Mouse (Mus musculus) left cerebral cortex, adult 9 months (tissue): ENCODE measurements around the gene Gucy2d.

Experiments
- DNase-seq, 2 experiments: peaks; one replicate each; pipeline ENCODE4 v3.0.0; 2022; ENCODE audit warnings: low spot score in 2 of 2

Gucy2d gene

DNA sequence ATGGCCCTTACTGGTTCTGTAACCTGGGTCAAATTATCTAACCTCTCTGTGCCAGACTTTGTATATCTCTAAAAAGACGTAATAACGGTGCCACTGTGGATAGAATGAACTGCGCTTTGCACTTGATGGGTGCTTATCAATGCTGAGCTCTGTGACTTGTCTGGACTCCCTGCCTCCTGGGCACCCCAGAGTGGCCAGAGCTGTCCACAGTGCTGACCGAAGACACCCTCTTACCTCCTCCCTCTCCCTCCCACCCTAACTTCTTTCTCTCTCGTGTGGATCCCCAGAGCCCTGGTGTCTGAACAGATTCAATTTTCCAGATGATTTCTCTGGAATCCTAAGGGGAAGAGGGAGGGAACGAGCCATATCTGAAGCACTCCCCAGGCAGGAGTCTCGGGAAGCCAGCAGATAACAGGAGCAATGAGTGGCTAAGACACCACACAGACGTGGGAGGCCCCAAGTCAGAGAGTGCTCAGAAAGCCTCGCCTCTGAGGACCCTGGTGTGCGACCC lies at the start of gene Gucy2d:
Gene Gucy2d, plus strand, starts transcription at position 461 of the 511 bp plus-strand sequence.
- DNase-seq, result no peak

- no peak for DNase-seq
Observed at GRCm38 (mm10) chr7:98390486-98390885, 49.7 kb upstream of the Gucy2d start.

DNA sequence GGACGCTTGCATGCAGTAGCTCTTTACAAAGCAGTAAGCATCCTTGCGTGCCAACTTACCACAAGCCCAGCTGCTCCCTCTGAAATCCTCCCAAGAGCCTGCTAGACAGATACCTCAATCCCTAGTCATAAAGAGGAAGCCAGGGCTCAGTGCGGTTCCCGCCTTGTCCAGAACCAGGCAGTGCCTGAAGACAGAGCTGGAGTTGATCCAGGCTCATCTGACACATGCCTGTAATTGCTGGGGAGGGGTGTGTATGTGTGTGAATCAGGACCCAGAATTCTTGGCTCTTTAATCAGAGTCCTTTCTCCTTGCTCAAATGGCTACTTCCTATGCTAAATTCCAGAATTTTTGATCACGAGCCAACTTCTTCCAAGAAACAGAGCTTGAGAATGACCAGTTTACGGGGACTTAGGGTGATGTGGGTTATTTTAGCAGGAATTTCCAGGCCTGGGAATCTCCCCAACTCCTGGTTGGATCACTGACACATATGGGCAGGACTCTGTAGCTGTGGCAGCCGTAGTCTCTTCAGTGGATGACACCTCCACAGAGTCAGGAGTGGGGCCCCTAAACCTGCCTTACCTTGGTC lies 48.8 kb upstream of the Gucy2d start:
- no peak for DNase-seq

- DNase-seq, result no peak
Observed at GRCm38 (mm10) chr7:98392466-98393201, 47.6 kb upstream of the Gucy2d start.

DNA sequence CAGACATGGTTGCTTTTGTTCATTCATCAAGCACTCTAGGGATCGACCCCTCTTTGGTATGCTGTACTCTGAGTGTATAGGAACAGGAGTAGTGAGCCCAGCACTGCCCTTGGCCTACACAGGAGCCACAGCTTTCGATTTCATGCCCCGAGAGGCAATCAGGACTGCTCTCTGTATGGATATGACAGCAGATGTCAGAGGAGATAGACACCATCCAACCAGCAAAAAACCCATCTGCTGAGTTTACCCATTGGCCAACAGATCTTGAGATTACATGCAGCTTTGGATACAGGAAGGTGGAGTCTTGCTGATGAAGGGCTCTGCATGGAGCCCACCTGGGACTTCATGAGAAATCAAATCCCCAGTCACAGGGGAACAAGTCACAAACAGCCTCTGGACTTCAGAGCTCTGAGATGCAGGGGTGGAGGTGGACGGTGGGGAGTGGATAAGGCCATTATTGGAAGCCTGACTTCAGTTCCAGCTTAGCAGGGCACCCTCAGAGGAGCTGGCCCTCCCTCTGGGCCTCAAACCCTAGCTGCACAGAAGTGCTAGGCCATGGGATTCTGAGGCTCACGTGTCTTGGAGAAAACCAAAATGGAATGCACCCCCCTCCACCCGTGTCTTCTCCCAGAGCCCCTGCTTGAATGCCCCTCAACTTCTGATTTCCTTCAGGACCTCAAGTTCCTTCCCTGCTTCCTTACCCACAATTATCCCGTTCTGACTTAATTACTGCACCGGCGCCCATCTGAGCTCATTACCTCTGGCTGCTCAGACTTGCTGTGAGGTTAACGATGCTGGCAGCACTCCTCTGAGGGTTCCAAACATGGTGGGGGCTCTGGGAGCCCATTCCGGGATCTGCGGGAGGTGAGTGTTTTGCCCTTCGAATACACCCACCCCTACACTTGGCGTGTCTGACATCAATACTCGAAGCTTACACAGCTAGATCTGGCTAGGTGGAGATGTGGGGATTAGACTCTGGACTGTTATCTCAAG lies 37.3 kb upstream of the Gucy2d start:
- no peak for DNase-seq

- DNase-seq, result no peak
Observed at GRCm38 (mm10) chr7:98403996-98404395, 36.2 kb upstream of the Gucy2d start.

GRCm38 (mm10) chr7:98407615-98408014 lies 32.6 kb upstream of the Gucy2d start:
- DNase-seq, result no peak

GRCm38 (mm10) chr7:98413115-98413514 lies 27.1 kb upstream of the Gucy2d start:
- no peak for DNase-seq

- DNase-seq, result no peak
Observed at GRCm38 (mm10) chr7:98415550-98415949, 24.7 kb upstream of the Gucy2d start.

DNA sequence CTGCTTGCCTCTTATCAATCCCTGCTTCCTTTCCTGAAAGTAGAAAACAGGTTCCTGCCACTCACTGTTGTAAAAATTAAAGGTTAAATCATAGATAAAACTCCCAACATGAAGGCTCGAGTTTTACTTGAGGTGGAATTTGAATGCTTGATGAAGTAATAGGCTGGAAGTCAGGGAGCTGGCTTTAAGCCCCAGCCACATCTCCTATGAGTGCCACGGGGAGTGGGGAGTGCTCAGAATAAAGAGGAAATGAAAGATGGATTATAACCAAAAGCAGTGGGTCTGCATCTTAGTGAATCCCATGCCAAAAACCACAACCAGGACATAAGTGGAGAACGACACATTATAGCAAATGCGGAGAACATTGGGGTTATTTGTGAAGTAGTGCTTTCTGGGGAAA lies 24.2 kb upstream of the Gucy2d start:
- no peak for DNase-seq

DNA sequence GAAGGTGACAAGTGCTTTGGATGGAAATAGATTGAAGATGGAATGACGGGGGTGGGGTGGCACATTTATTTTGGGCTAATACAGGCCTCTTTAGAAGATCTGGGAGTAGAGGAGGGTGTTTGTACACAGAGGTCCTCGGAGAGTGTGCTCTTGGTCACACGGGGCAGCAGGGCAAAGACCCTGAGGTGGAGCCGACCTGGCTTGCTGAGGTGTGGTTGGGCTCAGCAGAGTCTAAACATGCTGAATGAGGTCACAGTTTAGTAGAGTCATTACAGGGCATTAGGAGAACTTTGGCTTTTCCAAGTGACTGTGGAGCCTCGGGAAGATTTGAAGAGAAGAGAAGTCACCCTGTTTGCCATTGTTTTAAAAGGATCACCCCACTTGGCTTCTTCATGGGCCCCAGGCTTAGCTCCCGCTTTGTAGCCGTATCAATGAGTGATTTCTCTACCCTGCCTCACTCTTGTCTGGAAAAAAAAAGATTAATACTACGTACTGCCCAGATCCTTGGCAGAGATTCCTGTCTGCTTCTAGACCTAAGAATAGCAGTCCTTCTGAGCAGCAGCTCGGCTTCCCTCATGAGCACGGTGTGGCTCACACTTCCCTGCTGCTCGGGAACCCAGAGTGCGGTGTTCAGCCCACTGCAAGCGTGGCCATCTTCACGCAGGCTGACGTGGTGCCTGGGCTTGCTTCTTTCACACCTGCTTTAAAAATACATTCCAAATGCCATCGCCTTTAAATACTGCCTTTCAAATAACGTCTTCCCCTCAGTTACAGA lies 22.0 kb upstream of the Gucy2d start:
- DNase-seq, result peak; percentile 32 to 67

GRCm38 (mm10) chr7:98419366-98419765 lies 20.9 kb upstream of the Gucy2d start:
- DNase-seq, result no peak

GRCm38 (mm10) chr7:98423546-98423945 lies 16.7 kb upstream of the Gucy2d start:
- no peak for DNase-seq

GRCm38 (mm10) chr7:98424396-98424795 lies 15.8 kb upstream of the Gucy2d start:
- no peak for DNase-seq

DNA sequence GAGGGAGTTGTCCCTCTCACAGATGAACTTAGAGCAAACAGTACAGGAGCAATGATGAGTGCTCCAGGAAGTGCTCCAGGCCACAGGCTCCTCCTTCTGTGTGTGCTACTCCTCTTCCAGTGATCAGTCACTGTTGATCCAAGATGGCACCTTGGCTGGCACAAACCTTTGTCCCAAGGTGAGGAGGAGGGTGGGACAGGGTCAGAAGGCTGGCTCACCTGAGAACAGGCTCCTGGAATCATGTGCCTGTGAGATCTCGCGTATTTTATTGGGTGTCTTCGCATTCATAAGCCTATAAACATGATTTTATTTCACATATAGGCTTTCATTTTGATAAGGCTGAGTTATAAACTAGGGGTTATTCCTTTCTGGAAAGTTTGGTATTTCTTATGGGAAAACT lies 14.7 kb upstream of the Gucy2d start:
- DNase-seq, result no peak

DNA sequence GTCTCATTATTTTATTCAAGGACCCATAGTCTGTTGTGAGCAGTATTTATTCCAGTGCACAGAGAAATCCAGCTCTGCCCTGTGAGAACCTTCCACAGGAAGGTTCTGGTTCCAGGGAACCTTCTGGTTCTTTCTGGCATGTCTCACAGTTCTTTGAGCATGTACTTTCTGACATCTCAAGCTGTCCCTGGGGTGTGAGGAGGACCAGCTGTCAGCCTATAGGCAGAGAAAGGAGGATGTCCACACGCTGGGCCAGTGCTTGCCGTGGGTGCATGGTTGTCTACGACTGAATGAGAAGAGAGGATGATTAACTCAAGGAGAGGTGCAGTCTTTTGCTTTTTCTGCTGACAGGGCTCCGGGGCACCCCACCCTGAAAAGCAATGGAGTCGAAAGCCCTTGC lies 13.6 kb upstream of the Gucy2d start:
- DNase-seq, result no peak

DNA sequence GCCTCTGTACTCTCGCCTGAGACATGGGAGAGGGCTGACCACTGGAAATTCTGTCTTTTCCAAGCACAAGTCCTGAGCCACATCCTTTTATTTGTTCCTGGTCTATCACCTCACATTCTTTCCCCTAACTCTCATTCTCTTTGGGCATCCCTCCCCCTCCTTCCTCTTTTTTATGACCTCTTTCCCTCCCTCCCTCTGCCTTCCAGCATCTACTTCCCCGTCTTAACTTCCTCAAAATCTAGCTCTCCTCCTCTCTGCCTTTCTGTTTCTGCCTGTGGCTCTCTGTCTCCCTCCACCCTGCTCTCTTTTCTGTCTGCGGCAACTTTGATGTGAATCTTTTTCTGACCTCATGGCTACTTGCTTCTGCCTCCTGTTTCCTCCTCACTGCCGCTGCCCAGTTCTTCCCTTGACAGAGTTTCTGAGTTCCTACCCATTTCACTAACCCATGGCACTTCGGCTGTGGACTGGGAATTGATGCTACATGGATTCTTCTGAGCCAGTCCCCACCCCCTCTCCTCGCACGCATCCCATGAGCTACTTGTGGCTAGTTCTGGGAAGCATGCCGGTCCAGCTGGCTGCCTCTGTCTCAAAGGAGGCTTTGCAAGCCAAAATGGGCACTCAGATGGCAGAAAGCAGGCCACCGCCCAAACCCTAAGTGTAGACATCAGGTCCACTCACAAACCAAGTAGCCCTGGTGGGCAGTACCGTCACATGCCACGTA lies 12.9 kb upstream of the Gucy2d start:
- no peak for DNase-seq

GRCm38 (mm10) chr7:98429579-98429978 lies 10.6 kb upstream of the Gucy2d start:
- DNase-seq, result no peak

DNA sequence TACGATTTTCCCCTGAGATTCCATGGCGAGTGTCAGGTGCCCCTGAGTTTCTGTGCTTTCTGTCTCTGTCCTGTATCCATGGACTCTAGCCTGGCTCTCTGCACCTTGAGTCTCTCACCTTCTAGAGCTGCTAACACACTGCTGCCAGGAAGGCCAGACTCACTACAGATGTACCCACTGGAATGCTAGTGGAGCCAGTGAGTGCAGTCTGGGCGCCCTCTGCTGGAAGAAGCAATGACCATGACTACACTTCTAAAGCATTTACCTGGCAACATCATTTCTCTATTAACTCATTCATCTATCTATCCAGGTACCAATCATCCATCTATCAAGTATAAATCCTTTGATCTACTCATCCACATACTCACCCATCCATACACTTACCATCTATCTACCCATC lies 9.4 kb upstream of the Gucy2d start:
- DNase-seq, result peak in 1 of 2 experiments; percentile 70

- no peak for DNase-seq
Observed at GRCm38 (mm10) chr7:98437629-98438028, 2.6 kb upstream of the Gucy2d start.

GRCm38 (mm10) chr7:98446873-98447272 lies 6.7 kb downstream of the Gucy2d start:
- no peak for DNase-seq
